Mouse (Mus musculus) kidney, postnatal 36 days (tissue): ENCODE data around the gene Gm14305.
"Not testable (repeated sequence)": the region's sequence is repeated elsewhere in the genome, so short reads cannot be mapped to it uniquely, and the experiment has no call there.

Experiments
- DNase-seq, 2 experiments: peaks; one replicate each; pipeline ENCODE4 v3.0.0; 2021 to 2022; ENCODE audit warnings: mixed read lengths in 2 of 2

The Gm14305 gene

GRCm38 (mm10) chr2:176708051-176708450 lies at the start of gene Gm14305:
Gene Gm14305 (plus strand): TSS chr2:176708328.
- peak; percentile 17 to 25 for DNase-seq

DNA sequence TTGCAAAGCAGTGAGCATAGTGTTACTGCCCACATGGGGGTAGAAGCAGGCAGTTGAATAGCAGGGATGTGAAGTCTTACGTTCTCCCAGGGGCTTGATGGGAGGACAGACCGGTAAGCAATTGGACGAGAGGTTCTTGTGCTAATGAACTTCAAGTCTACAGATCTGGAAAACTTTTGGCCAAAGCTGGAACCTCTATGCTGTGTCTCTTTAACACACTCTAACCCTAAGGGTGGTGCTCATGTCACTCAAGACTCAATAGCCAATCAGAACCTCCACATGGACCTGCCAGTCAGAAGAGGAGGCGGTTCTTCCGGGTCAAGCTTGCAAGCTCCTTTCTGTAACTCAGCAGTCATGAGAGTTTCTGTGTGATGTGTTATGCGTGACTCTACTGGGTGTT lies 37.9 kb upstream of the Gm14305 start, which contains the start of gene Zfp973:
TSS of gene Zfp973 (plus strand) at position 301 of the 400 bp plus-strand sequence.
- not testable (repeated sequence) for DNase-seq
